Mouse (Mus musculus): ENCODE results near the gene Ipo7.
"Not testable (repeated sequence)": the region's sequence is repeated elsewhere in the genome, so short reads cannot be mapped to it uniquely, and the experiment has no call there.

The Ipo7 gene

GRCm38 (mm10) chr7:110018631-110019482 is 783 bp downstream of the Ipo7 start:
- peak; percentile 29 for DNase-seq (ENCODE audit: extremely low read depth, low read depth)

GRCm38 (mm10) chr7:110023553-110023952 is 5.5 kb downstream of the Ipo7 start:
- no peak for DNase-seq (ENCODE audit: extremely low read depth, low read depth)

GRCm38 (mm10) chr7:110026594-110026993 is 8.5 kb downstream of the Ipo7 start:
- no peak for DNase-seq (ENCODE audit: extremely low read depth, low read depth)

GRCm38 (mm10) chr7:110028826-110029225 is 10.8 kb downstream of the Ipo7 start:
- DNase-seq (ENCODE audit: extremely low read depth, low read depth), result no peak

- DNase-seq (ENCODE audit: extremely low read depth, low read depth), result no peak
Observed at GRCm38 (mm10) chr7:110030342-110030741, 12.3 kb downstream of the Ipo7 start.

- DNase-seq (ENCODE audit: extremely low read depth, low read depth), result not testable (repeated sequence)
Observed at GRCm38 (mm10) chr7:110057723-110058122, 39.6 kb downstream of the Ipo7 start.

GRCm38 (mm10) chr7:110059092-110059785 is 41.2 kb downstream of the Ipo7 start:
- DNase-seq (ENCODE audit: extremely low read depth, low read depth), result peak; percentile 60

- DNase-seq (ENCODE audit: extremely low read depth, low read depth), result no peak
Observed at GRCm38 (mm10) chr7:110060106-110060668, 42.1 kb downstream of the Ipo7 start.

GRCm38 (mm10) chr7:110060669-110061198 is 42.7 kb downstream of the Ipo7 start:
- DNase-seq (ENCODE audit: extremely low read depth, low read depth), result peak; percentile 51

GRCm38 (mm10) chr7:110061199-110061751 is 43.2 kb downstream of the Ipo7 start, which contains the start of gene Zfp143:
Zfp143 (plus strand) TSS chr7:110061217.
- peak; percentile 99 for DNase-seq (ENCODE audit: extremely low read depth, low read depth)

GRCm38 (mm10) chr7:110061752-110062273 is 43.7 kb downstream of the Ipo7 start:
- no peak for DNase-seq (ENCODE audit: extremely low read depth, low read depth)

GRCm38 (mm10) chr7:110063731-110064130 is 45.7 kb downstream of the Ipo7 start:
- DNase-seq (ENCODE audit: extremely low read depth, low read depth), result no peak

- no peak for DNase-seq (ENCODE audit: extremely low read depth, low read depth)
Observed at GRCm38 (mm10) chr7:110069070-110069469, 51.0 kb downstream of the Ipo7 start.

- no peak for DNase-seq (ENCODE audit: extremely low read depth, low read depth)
Observed at GRCm38 (mm10) chr7:110078168-110078567, 60.1 kb downstream of the Ipo7 start.

- DNase-seq (ENCODE audit: extremely low read depth, low read depth), result peak; percentile 19
Observed at GRCm38 (mm10) chr7:110083386-110084165, 65.5 kb downstream of the Ipo7 start.

- no peak for DNase-seq (ENCODE audit: extremely low read depth, low read depth)
Observed at GRCm38 (mm10) chr7:110085217-110085616, 67.1 kb downstream of the Ipo7 start.

- no peak for DNase-seq (ENCODE audit: extremely low read depth, low read depth)
Observed at GRCm38 (mm10) chr7:110087914-110088313, 69.8 kb downstream of the Ipo7 start.

- DNase-seq (ENCODE audit: extremely low read depth, low read depth), result no peak
Observed at GRCm38 (mm10) chr7:110091670-110092069, 73.6 kb downstream of the Ipo7 start.

GRCm38 (mm10) chr7:110096332-110096731 is 78.3 kb downstream of the Ipo7 start:
- no peak for DNase-seq (ENCODE audit: extremely low read depth, low read depth)

- DNase-seq (ENCODE audit: extremely low read depth, low read depth), result no peak
Observed at GRCm38 (mm10) chr7:110097106-110097793, 79.2 kb downstream of the Ipo7 start.
